Mouse (Mus musculus): ENCODE measurements around the gene Arhgef28. TPM values are rescaled to one million over a fixed set of nuclear protein-coding genes. Genes with fewer than 3 reads are reported as not detected.

Arhgef28 gene
- polyA plus RNA-seq, 2 experiments = 0.11 to 0.52 TPM

- no peak for ATAC-seq (ENCODE audit: insufficient read depth)
- H3K9ac ChIP-seq (replicated peaks) = no peak overlapping the region
- 43% methylated on average over 10 of the region's 10 CpGs for WGBS (ENCODE audit: insufficient replicate concordance)
Observed at GRCm38 (mm10) chr13:97911013-97911412, 295.2 kb downstream of the Arhgef28 start.

GRCm38 (mm10) chr13:97902821-97903220 lies 303.4 kb downstream of the Arhgef28 start:
- H3K27me3 ChIP-seq (ENCODE audit: control insufficient read depth, insufficient read depth, low read length) = no peaks in the 10 kb centered on the region
- no peak overlapping the region for H3K9ac ChIP-seq (replicated peaks)
- no peak overlapping the region for H3K4me2 ChIP-seq (ENCODE audit: low read depth)
- H3K4me1 ChIP-seq (replicated peaks; ENCODE audit: control insufficient read depth in 2 of 2, insufficient read depth in 2 of 2, low read length in 1 of 2) = no peaks in the 10 kb centered on the region
- DNase-seq (ENCODE audit: low read depth in 3 of 3, low spot score in 3 of 3) (no peak), ATAC-seq (ENCODE audit: insufficient read depth) (no peak)
- no peak for TF ChIP-seq EP300 (IDR thresholded peaks at IDR 0.05; ENCODE audit: low read depth)
- H3K4me3 ChIP-seq (ENCODE audit: insufficient read depth in 1 of 2, low read depth in 2 of 2, low read length in 2 of 2) = no peak overlapping the region
- no peak overlapping the region for H3K27ac ChIP-seq
- H3K9me3 ChIP-seq (ENCODE audit: control insufficient read depth, low read length) = no peaks in the 10 kb centered on the region
- H3K36me3 ChIP-seq (replicated peaks; ENCODE audit: control insufficient read depth, insufficient read depth, low read depth) = no peaks in the 10 kb centered on the region
- 66% methylated on average over 8 of the region's 8 CpGs for WGBS (ENCODE audit: insufficient replicate concordance)

More at GRCm38 (mm10) chr13:97911013-97911412, 295.2 kb downstream of the Arhgef28 start:
- H3K27ac ChIP-seq = no peak overlapping the region
- TF ChIP-seq CTCF (IDR thresholded peaks at IDR 0.05; ENCODE audit: low read depth) = no peak
- no peak for TF ChIP-seq EP300 (IDR thresholded peaks at IDR 0.05; ENCODE audit: low read depth)
- no peaks in the 10 kb centered on the region for H3K27me3 ChIP-seq (ENCODE audit: control insufficient read depth, insufficient read depth, low read length)
- H3K9me3 ChIP-seq (ENCODE audit: control insufficient read depth, low read length) = no peaks in the 10 kb centered on the region
- no peaks in the 10 kb centered on the region for H3K36me3 ChIP-seq (replicated peaks; ENCODE audit: control insufficient read depth, insufficient read depth, low read depth)
- H3K4me2 ChIP-seq (ENCODE audit: low read depth) = no peak overlapping the region
- no peak for DNase-seq (ENCODE audit: low read depth in 3 of 3, low spot score in 3 of 3)
- H3K4me1 ChIP-seq (replicated peaks; ENCODE audit: control insufficient read depth in 2 of 2, insufficient read depth in 2 of 2, low read length in 1 of 2) = no peaks in the 10 kb centered on the region
- H3K4me3 ChIP-seq (ENCODE audit: insufficient read depth in 1 of 2, low read depth in 2 of 2, low read length in 2 of 2) = no peak overlapping the region

GRCm38 (mm10) chr13:97900380-97900758 lies 305.9 kb downstream of the Arhgef28 start:
- ATAC-seq (ENCODE audit: insufficient read depth) (no peak), DNase-seq (ENCODE audit: low read depth in 3 of 3, low spot score in 3 of 3) (no peak)
- 48% methylated on average over 3 of the region's 3 CpGs for WGBS (ENCODE audit: insufficient replicate concordance)
- no peaks in the 10 kb centered on the region for H3K9me3 ChIP-seq (ENCODE audit: control insufficient read depth, low read length)
- no peaks in the 10 kb centered on the region for H3K4me1 ChIP-seq (replicated peaks; ENCODE audit: control insufficient read depth in 2 of 2, insufficient read depth in 2 of 2, low read length in 1 of 2)
- TF ChIP-seq EP300 (IDR thresholded peaks at IDR 0.05; ENCODE audit: low read depth) (no peak), CTCF (IDR thresholded peaks at IDR 0.05; ENCODE audit: low read depth) (no peak)
- no peak overlapping the region for H3K4me3 ChIP-seq (ENCODE audit: insufficient read depth in 1 of 2, low read depth in 2 of 2, low read length in 2 of 2)
- H3K4me2 ChIP-seq (ENCODE audit: low read depth) = no peak overlapping the region
- no peaks in the 10 kb centered on the region for H3K27me3 ChIP-seq (ENCODE audit: control insufficient read depth, insufficient read depth, low read length)
- H3K9ac ChIP-seq (replicated peaks) = no peak overlapping the region
- H3K27ac ChIP-seq = no peak overlapping the region
- no peaks in the 10 kb centered on the region for H3K36me3 ChIP-seq (replicated peaks; ENCODE audit: control insufficient read depth, insufficient read depth, low read depth)

- Histone ChIP-seq H3K27ac (no peak overlapping the region), H3K4me3 (ENCODE audit: insufficient read depth in 1 of 2, low read depth in 2 of 2, low read length in 2 of 2) (no peak overlapping the region), H3K27me3 (ENCODE audit: control insufficient read depth, insufficient read depth, low read length) (no peaks in the 10 kb centered on the region), H3K4me2 (ENCODE audit: low read depth) (no peak overlapping the region), H3K36me3 (replicated peaks; ENCODE audit: control insufficient read depth, insufficient read depth, low read depth) (no peaks in the 10 kb centered on the region), H3K4me1 (replicated peaks; ENCODE audit: control insufficient read depth in 2 of 2, insufficient read depth in 2 of 2, low read length in 1 of 2) (no peaks in the 10 kb centered on the region), H3K9me3 (ENCODE audit: control insufficient read depth, low read length) (no peaks in the 10 kb centered on the region), H3K9ac (replicated peaks) (no peak overlapping the region)
- TF ChIP-seq EP300 (IDR thresholded peaks at IDR 0.05; ENCODE audit: low read depth) = no peak
- ATAC-seq (ENCODE audit: insufficient read depth) = no peak
- DNase-seq (ENCODE audit: low read depth in 3 of 3, low spot score in 3 of 3) = no peak
- 64% methylated on average over 14 of the region's 14 CpGs for WGBS (ENCODE audit: insufficient replicate concordance)
Observed at GRCm38 (mm10) chr13:97899604-97900379, 306.4 kb downstream of the Arhgef28 start.

GRCm38 (mm10) chr13:97898590-97898989 lies 307.6 kb downstream of the Arhgef28 start:
- 38% methylated on average over 2 of the region's 2 CpGs for WGBS (ENCODE audit: insufficient replicate concordance)
- DNase-seq (ENCODE audit: low read depth in 3 of 3, low spot score in 3 of 3) (no peak), ATAC-seq (ENCODE audit: insufficient read depth) (no peak)
- no peak overlapping the region for H3K4me3 ChIP-seq (ENCODE audit: insufficient read depth in 1 of 2, low read depth in 2 of 2, low read length in 2 of 2)
- no peak overlapping the region for H3K4me2 ChIP-seq (ENCODE audit: low read depth)
- no peaks in the 10 kb centered on the region for H3K9me3 ChIP-seq (ENCODE audit: control insufficient read depth, low read length)
- H3K36me3 ChIP-seq (replicated peaks; ENCODE audit: control insufficient read depth, insufficient read depth, low read depth) = no peaks in the 10 kb centered on the region
- no peak overlapping the region for H3K27ac ChIP-seq
- no peak overlapping the region for H3K9ac ChIP-seq (replicated peaks)
- no peaks in the 10 kb centered on the region for H3K4me1 ChIP-seq (replicated peaks; ENCODE audit: control insufficient read depth in 2 of 2, insufficient read depth in 2 of 2, low read length in 1 of 2)
- H3K27me3 ChIP-seq (ENCODE audit: control insufficient read depth, insufficient read depth, low read length) = no peaks in the 10 kb centered on the region
- no peak for TF ChIP-seq CTCF (IDR thresholded peaks at IDR 0.05; ENCODE audit: low read depth)

Data from liver, embryonic 14.5 days (tissue).